Comparison of ENCODE assay signal across 2 mouse cellular contexts in genomic region chr5:114617809-114618208, GRCm38 (mm10).
A peak's percentile ranks its signal among the peaks of the same experiment; 100 is the strongest.
TF ChIP-seq lines count a peak whose summit lies in the region.

No protein-coding gene starts in this region.

TF ChIP-seq in CH12.LX, 34 proteins besides CTCF, POLR2A, EP300 and RAD21 (continued from another document):
- TF ChIP-seq ETS1 (conservative IDR thresholded peaks at IDR 0.05; ENCODE audit: low read depth, low read length): no peak
- no peak for TF ChIP-seq E2F4 (IDR thresholded peaks at IDR 0.05; ENCODE audit: insufficient replicate concordance, low read depth, low read length)
- TF ChIP-seq MYC (IDR thresholded peaks at IDR 0.05; ENCODE audit: low read depth, low read length): no peak
- no peak for TF ChIP-seq ZKSCAN1 (IDR thresholded peaks at IDR 0.05; ENCODE audit: borderline replicate concordance, low read depth, low read length)
- peak; percentile 49 for TF ChIP-seq USF2 (conservative IDR thresholded peaks at IDR 0.05; ENCODE audit: low read depth, low read length)
- TF ChIP-seq ELF1 (IDR thresholded peaks at IDR 0.05; ENCODE audit: low read depth, low read length): no peak
- TF ChIP-seq ZMIZ1 (IDR thresholded peaks at IDR 0.05; ENCODE audit: low read depth, low read length): no peak
- TF ChIP-seq JUN (IDR thresholded peaks at IDR 0.05; ENCODE audit: insufficient read depth, low read depth, low read length): no peak
- TF ChIP-seq MAFK (IDR thresholded peaks at IDR 0.05; ENCODE audit: insufficient replicate concordance, low read length): no peak
TF ChIP-seq in CH12.LX: peak in this region for 2.

TF ChIP-seq in ES-E14, 5 proteins besides CTCF, POLR2A, EP300 and RAD21 (continued from another document):
- TF ChIP-seq ZNF384 (IDR thresholded peaks at IDR 0.05; ENCODE audit: low read depth, low read length): 0 out of 2 replicates have a peak, but pooled peaks have one; percentile 28
